Mouse (Mus musculus) spleen, postnatal 36 days (tissue): ENCODE measurements at regions not wholly inside any gene's neighbourhood (a gene's known extent, or its start where the extent isn't known, plus 50 kb on each side); places are given as distances from the start of the nearest gene placed in this dataset.
A peak's percentile ranks its signal among the peaks of the same experiment; 100 is the strongest.

Source experiments
- DNase-seq, 2 experiments: peaks; one replicate each; pipeline ENCODE4 v3.0.0; 2022; ENCODE audit warnings: low spot score in 2 of 2, mixed read lengths in 1 of 2

DNA sequence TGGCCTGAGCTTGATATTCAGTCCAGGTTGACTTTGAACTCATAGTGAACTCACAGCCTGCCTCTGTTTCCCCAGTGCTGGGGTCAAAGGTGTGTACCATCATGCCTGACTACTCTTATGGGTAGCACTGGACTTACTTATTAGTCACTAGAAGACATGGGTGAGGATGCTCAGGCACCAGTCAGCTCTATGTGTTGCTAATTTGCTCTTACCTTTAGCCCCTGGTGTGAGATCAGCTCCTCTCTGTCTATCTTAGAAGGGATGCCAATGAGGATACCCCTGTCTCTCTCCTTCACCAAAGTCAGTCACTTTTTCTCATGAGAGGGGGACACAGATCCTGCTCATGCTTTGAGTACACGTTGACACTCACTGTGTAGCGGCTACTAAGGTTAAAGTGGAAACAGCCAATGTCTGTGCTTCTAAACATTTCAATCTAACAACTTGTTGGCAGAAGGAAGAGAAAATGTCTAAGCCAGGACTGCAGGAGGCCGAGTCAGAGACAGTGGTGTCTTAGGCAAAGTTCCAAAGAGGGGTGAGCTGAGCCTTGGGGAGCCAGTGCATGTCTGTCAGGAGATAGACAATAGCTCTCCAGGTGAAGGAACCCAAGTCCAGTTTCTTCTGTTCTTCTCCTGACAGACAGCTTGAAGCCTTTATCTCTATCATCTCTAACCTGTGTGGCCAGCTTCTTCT lies 78.2 kb upstream of the Mkln1 start:
- DNase-seq: no peak

GRCm38 (mm10) chr6:31321066-31321846 lies 77.3 kb upstream of the Mkln1 start:
- DNase-seq: no peak

DNA sequence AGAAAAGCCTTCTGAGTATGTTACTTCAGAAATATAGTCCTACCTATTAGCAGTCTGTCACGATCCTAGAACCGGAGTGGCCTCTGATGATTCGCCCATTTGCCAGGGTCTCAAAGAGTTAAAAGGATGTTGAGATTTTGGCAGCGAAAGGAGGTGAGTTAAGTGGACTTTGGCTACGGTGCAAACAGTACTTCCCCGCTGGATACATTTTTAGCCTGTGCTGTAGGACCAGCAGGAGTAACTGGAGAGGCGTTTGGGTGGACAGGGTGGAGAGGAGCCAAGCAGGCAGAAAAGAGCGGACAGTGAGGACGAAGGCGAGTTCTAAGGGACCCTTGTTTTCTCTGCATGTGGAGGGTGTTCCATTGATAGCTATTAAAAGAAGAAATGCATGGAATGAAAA lies 76.6 kb upstream of the Mkln1 start:
- no peak for DNase-seq

GRCm38 (mm10) chr6:31323228-31324190 lies 75.0 kb upstream of the Mkln1 start:
- peak in 1 of 2 experiments; percentile 11 for DNase-seq

DNA sequence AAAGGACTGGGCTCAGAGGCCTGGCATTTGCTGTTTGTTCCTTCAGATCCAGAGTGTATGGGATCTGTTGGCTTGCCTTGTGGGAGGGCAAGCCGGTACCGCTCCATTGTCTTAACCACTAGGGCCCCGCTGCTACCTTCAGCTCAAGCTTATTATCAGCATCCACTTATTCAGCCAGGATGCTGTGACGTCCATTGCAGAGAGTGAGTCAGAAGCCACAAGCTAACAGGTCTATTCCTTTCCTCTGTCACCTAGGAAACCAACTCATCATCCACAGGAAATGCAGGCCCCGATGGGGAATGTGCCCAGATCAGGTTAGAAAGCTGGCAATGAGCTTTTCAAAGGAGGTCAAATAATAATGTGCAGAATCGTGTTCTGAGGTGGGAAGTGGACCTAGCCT lies 73.8 kb upstream of the Mkln1 start:
- DNase-seq: no peak

GRCm38 (mm10) chr6:31325621-31326020 lies 72.9 kb upstream of the Mkln1 start:
- DNase-seq: no peak

GRCm38 (mm10) chr6:31330327-31330726 lies 68.2 kb upstream of the Mkln1 start:
- DNase-seq: no peak

DNA sequence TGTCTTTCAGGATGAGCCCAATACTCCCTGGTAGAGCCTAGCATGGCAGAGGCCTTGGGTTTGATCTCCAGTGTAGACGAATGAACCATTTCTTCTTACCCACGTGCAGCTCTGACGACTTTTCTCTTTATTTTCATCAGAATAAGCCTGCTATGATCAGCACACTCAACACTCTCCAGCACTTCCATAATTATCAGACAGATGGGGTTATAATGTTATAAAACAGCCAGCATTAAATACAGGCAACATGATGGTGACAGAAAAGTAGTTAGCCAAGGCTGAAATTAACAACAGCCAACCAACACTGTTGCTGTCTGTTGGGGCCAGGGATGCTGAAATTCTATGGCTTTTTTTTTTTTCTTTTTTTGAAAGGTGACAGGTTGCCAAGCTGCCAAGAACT lies 67.7 kb upstream of the Mkln1 start:
- no peak for DNase-seq

GRCm38 (mm10) chr6:31332254-31332653 lies 66.3 kb upstream of the Mkln1 start:
- no peak for DNase-seq

DNA sequence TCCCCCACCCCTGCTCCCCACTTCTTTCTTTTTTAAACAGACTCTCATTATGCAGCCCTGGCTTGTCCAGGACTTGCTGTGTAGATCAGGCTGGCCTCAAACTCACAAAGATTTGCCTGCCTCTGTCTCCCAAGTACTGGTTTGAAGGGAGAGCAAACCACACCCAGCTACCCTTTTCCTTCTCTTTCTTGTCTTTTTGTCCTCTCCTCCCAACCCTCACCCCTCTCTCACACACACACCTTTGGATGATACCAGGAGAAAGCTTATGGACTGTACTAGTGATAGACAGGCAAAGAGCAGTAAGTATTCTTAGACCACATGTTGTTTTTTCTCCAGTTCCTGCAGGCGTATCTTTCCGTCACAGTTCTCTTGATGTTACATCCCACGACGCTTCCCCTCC lies 65.8 kb upstream of the Mkln1 start:
- no peak for DNase-seq

DNA sequence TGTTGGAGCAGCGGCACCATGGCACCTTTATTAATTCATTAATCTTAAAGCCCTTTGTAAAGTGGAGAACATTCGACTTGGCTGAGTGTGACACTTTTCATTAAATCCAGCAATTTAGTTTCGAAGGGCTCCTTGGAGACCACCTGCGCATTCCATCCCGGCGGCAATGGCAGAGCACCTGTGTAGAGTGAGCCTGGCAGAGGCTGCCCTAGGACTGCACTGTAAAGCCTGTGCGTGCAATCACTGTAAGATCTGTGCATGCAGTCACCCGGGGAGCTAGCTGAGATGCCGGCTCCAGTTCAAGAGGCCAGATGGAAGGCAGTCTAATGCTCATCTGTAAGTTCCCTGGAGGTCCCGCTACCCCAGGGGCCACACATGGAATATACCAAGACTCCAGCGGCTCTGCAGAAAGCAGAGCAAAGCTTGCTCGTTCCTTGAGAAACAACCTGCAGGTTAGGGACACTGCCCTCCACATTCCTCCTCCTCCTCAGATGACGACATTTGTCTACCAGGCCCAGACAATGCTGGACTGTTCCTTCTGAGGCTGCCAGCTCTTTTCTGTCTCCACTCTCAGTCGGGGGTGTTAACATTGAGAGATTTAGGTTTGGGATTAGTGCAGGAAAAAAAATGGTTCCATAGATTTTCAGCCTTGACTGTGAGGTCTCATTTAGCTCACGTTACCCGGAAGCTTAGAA lies 65.2 kb upstream of the Mkln1 start:
- DNase-seq: no peak

DNA sequence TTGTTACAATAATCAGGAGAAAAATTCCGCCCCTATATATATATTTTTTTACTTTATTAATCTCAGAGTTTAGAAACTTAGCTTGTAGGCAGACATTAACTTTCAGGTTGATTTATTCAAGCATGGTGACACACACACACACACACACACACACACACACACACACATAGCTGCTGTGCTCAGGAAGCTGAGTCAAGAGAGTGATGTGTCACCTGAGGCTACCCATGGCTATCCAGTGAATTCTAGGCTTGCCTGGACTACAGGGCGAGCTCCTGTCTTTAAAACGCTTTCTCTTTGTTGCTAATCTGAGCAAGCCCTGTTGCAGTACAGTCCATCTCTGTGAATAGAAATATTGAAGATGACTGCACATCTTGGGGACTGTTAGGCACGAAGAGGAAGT lies 64.4 kb upstream of the Mkln1 start:
- no peak for DNase-seq

- DNase-seq: no peak
Measured at GRCm38 (mm10) chr6:31339122-31339947, 59.2 kb upstream of the Mkln1 start.

DNA sequence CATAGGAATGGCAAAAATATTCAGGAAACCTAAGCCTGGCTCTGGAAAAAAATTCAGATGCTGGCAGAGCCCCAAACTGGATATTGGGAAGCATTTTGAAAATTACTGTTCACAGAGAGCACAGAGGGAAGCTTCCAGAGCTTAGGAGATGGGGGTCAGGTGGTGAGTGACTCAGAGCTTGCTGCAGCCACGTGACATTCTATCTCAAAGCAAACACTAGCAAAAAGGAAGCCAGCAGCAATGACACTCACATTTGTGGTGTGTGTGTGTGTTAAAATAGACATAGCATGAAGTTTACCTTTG lies 58.6 kb upstream of the Mkln1 start:
- DNase-seq: no peak

DNA sequence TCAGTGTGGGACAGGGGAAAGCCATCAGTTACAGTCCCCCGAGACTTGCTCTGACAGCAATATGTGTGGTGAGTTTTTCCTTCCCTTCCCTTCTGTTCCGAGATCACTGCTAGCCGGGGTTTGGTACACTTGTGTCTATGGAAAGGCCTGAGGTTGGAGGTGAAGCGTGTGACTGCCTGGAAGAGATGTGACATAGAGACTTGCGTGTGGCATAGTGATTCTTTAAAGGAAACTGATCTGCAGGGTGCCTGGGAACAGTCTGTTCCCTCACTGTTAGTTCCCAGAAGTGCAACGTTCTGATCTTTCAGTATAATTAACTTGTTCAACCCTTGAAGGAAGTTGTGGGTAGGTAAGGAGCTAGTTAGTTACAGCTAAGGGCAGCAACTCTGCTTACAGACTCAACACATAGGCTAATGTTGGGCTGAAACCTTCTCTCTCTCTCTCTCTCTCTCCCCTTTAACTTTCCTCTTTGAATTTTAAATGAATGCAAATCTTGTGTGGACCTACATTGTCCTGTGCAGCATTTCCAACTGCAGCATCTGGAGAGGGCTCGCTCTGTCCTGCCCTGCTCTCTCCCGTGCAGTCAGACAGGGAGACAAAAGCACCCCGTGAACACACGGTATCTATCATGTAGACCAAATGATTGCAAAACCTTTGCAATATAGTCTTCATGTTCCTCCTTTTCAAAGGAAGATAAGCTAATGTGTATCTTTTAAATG lies 53.0 kb upstream of the Mkln1 start:
- DNase-seq: no peak

DNA sequence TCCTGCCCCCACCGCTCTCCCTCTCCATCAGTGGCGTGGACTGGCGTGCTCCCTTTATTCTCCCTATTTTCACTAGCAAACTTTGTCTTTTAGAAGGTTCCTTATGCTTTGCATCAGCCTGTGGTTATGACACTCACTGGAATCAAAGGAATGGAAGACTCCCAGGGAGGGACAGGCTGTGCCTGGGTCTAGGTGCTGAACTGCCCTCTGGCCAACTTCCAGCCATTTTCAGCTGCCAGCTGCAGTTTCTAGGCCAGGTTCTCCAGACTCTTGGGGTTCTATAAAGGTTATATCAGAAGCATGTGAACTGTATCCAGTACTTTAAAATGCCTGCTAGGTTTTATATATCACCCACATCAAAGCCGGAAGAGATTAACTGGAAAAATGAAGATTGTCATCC lies 50.2 kb upstream of the Mkln1 start:
- no peak for DNase-seq
